Mouse (Mus musculus) gastrocnemius, postnatal 4 days (tissue): Measurements from ENCODE around the gene Ehd4. TPM values are rescaled to one million over a fixed set of nuclear protein-coding genes. Genes with fewer than 3 reads are reported as not detected.

Source experiments
- DNase-seq, 2 experiments: peaks; one replicate each; pipeline ENCODE4 v3.0.0; 2021 to 2022; ENCODE audit warnings: low spot score in 2 of 2, mixed read lengths in 2 of 2
- total RNA-seq, 2 experiments: library from RNA; stranded (reverse); gene quantifications; 2 replicates each; pipeline ENCODE4 v1.2.3; 2021

Gene Ehd4
- total RNA-seq, 2 experiments from 2014 or later: 166 to 179 TPM

DNA sequence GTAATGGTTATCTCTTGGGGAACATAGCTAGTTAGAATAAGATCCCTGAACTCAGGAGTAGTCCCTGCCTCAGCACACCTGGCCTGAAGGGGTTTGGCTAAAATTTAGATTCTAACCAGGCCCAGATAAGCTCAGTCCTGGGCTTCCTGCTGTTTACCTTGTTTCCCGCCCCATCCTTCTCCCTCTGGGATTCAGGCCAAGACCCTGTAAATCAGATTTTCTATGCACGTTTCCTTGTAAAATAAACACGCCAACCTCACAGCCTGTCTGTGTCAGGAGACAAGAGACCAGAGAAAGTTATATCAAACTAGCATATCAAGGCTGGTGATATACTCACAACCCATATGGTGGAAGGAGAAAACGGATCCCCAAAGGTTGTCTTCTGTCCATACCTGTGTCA, 42.8 kb downstream of the Ehd4 start:
- DNase-seq: no peak

- no peak for DNase-seq
Observed at GRCm38 (mm10) chr2:120111172-120111571, 43.2 kb downstream of the Ehd4 start.

GRCm38 (mm10) chr2:120108077-120108476, 46.3 kb downstream of the Ehd4 start:
- no peak for DNase-seq

DNA sequence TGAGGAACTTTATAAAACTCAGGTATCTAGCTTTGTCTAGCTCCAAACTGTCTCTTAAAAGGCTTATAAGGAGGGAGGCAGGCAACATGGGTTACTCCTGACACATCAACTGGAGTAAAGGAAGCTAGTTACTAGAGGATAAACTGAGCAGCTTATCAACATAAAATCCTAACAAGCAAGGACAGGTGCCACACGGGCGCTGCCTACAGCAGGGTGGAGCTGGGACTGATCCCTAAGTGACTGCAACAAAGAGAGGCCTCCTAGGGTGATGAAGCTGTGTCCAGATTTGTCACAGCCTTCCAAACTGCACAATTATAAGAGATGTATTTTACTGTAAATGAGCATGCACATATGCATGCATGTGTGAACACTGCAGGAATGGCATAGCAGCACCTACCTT, 47.0 kb downstream of the Ehd4 start:
- no peak for DNase-seq

- DNase-seq: no peak
Observed at GRCm38 (mm10) chr2:120106397-120106973, 47.9 kb downstream of the Ehd4 start.

DNA sequence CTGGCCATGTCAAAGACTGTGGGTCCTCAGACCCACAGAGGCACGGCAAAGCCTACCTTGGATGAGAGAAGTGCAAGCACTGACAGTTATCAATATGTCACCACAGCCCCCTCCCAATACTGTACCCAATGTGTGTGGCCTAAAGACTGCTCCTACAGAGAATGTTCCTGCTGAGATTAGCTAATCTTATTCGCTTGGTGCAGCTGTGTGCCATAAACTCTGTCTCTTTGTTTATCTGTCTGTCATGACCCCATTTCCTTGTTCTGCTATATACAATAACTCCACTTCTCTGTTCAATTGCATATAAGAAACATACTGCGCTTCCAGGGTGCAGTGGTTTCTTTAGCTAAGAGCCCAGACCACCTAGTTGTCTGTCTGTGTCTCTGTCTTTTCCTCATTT, 48.5 kb downstream of the Ehd4 start:
- no peak for DNase-seq

DNA sequence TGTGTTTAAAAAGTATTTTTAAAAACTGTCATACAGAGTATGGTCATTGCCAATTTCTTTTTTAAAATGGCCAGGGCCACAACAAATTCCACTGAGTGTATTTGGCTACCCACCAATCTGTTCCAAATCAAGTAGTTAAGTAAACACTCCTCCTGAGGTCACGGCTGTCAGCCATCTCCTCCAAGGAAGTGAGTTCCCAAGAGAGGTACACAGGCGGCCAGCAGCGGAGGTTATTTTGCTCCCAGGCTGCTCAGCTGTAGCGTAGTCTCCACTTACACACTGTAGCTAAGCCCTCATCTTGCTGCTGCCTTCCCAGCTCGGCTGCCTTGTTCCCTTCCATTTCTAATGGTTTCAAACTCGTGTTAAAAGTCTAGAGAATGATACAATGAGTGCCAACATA, 51.5 kb downstream of the Ehd4 start:
- DNase-seq: peak in 1 of 2 experiments; percentile 44

DNA sequence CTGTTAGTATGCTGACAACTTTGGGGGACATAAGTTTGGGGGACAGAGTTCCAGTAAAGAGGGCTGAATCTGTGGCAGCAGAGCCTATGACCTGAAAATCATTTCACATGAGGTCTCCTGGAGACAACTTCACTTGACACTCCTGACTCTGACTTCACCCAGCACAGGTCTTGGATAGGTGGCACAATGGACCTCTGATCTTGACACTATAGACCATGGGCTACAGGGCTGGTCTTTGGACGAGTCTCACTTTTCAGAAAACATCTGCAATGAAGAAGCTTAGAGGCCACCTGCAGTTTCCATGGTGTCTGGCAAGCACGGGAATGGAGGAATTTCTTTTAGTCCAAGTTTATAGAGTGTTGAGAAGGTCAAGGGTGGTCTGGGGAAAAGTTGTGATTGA, 52.0 kb downstream of the Ehd4 start:
- no peak for DNase-seq

GRCm38 (mm10) chr2:120101961-120102360, 52.4 kb downstream of the Ehd4 start:
- no peak for DNase-seq

- no peak for DNase-seq
Observed at GRCm38 (mm10) chr2:120099886-120100285, 54.5 kb downstream of the Ehd4 start.

GRCm38 (mm10) chr2:120099263-120099662, 55.1 kb downstream of the Ehd4 start:
- DNase-seq: no peak

- no peak for DNase-seq
Observed at GRCm38 (mm10) chr2:120098781-120099202, 55.6 kb downstream of the Ehd4 start.

DNA sequence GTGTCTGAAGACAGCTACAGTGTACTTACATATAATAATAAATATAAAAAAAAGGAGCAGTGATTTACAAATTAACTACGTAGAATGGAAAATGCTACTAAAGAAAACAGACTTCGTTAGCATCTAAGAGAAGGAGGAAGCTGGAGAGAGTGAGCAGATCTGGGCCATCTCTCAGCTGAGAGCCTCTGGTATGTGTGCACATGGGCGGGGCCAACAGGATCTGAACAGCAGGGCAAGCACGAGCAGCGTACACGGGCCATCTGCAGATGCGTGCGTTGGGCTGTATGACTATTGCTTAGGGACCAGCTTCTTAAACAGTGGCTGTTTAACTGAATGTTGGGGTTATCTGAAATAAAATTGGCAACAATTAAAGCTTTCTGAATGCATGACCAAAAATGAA, 56.5 kb downstream of the Ehd4 start:
- DNase-seq: no peak

DNA sequence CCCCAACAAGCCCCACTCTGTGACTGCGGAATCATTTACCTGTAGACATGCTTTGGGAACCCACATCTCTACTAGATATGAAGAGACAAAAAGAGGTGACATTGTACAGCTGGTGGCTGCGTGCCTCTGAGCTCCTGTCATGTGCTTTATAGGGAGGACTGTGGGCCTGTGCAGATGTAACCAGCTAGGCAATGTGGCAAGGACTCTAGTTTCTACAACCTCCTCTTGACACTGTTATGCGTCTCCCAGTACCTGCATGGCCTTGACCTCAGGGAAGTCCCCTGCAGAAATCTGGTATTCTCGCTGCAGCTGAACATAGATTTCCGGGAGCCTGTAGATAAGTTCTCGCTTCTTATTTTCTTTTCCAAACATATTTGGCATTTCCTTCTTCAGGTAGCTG, 57.7 kb downstream of the Ehd4 start:
- no peak for DNase-seq

GRCm38 (mm10) chr2:120096191-120096590, 58.2 kb downstream of the Ehd4 start:
- DNase-seq: no peak

GRCm38 (mm10) chr2:120095171-120095570, 59.2 kb downstream of the Ehd4 start:
- no peak for DNase-seq

DNA sequence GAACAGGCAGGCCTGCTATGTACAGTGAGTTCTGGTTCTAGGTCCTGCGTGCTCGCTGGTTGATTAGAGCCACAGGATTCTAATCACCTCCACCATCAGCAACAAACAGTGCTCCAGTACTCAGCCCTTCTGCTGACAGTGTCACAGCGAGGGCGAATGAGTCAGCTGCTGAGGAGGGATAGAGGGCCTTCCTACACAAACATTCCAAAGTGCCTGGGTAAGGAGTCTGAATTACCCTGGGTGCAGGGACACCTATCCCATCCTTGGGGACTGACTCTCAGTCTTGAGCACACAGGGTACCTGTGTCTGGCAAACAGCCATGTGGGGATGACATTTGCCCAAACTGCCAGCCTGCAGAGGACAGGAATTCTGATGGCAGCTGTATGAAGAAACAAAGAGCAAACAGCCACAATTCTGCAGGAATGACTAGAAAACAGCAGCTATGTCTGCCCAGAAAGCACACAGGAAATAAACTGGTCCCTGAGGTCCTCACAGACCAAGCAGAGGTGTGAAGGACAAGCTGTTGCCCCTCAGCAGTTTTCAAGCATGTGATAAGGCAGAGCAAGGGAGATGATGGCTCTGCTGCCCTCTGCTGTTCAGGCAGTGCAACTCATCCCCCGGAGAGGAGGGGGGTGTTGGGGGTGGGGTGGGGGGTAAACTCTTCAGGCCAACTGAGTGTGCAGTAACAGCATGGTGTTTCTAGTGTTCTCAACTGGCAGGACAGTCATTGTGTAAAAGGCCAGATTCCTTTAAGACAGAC, 60.6 kb downstream of the Ehd4 start:
- DNase-seq: peak in 1 of 2 experiments; percentile 47

DNA sequence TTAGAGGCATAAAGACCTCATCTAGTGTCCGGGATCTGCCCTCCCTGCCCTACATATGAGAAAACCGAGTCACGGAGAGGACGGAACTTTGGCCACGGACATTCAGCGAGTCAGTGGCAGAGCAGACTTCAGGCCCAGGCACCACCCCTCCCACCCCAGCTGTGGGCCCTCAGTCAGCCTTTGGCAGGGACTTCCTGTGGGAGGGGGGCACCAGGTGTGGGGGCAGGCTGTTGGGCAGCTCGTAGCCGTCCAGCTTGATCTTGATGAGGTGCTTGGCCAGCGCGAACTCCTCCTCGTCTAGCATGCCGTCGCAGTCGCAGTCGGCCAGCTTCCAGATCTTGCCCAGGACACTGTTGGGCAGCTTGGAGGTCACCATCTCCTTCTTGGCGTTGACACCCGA, 63.4 kb downstream of the Ehd4 start:
- no peak for DNase-seq

DNA sequence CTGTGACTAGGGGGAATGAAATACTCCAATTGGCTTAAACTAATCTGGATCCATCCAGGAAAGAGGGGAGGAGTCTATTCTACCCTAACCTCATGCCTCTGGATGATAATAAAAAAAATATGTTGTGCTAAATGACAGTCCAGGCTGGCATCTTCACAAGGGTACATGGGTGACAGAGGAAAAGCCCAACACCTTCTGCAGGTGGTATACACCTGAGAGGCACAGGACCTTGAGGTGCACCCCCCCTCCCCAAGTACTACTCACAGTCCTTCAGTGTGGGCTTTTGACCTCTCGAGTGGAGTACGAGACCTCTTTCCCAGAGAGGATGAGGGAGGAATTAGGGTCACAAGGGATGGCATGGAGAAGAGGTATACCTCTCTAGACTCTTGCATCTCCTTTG, 66.5 kb downstream of the Ehd4 start:
- no peak for DNase-seq

GRCm38 (mm10) chr2:120087391-120087790, 67.0 kb downstream of the Ehd4 start:
- DNase-seq: no peak

GRCm38 (mm10) chr2:120086038-120086437, 68.4 kb downstream of the Ehd4 start:
- no peak for DNase-seq

DNA sequence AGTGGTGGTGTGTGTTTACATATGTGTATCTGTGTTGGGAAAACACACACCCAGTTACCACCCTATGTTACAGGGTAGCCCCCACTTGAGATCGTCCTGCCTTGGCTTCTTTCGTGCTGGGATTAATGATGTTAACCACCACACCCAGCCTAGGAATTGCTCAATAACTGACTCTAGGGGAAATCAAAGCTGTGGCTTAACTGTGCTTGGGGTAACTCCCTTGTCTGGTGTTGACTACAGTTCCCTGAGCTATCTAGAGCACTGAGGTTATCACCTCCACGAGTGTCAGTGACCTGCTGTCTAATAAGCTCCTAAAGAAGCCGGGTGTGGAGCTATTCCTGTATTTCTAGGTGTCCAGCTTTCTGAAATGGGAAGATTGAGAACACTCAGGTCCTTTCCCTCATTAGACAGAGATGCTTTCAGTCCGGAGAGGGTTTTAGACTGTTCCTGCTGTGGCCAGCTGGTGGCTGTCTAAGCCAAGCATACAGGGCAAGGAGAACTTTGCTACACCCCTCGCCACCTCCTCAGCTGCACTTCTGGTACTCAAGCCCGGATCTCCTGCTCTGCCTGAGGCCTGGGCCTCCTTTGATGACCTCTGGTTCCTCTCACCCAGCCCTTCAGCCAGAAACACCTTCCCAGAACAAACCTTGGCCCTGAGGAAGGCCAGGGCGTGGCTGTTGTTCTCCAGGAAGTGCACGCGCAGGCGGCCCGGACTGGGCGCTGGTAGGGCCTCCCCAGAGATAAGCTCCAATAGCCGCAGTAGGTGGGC, 69.6 kb downstream of the Ehd4 start:
- DNase-seq: no peak
